Mouse (Mus musculus) stomach, embryonic 14.5 days (tissue): Measurements from ENCODE around the gene Dad1. TPM values are rescaled to one million over a fixed set of nuclear protein-coding genes. Genes with fewer than 3 reads are reported as not detected.

Source experiments
- ATAC-seq: fragments of 200-750 bp; cut with Nextera tagmentation; 2 replicates; pipeline ENCODE4 v1.8.0; 2017; ENCODE audit warnings: low read depth, moderate TSS enrichment; ENCODE audit not compliant: insufficient number of reproducible peaks, insufficient read depth, low FRiP score
- H3K27ac ChIP-seq: fragments of 300-500 bp; sonication (generic); 2 replicates; pipeline ENCODE4 v1.5.1; 2014; ENCODE audit warnings: mild to moderate bottlenecking, low read length, moderate library complexity, mixed read lengths
- H3K27me3 ChIP-seq: fragments of 300-500 bp; sonication (generic); 2 replicates; pipeline ENCODE4 v1.6.1; 2014; ENCODE audit warnings: low read length, control low read depth, mixed read lengths; ENCODE audit not compliant: control insufficient read depth, insufficient read depth
- H3K36me3 ChIP-seq: fragments of 300-500 bp; sonication (generic); 2 replicates; pipeline ENCODE4 v1.6.1; 2014; ENCODE audit warnings: mild to moderate bottlenecking, control low read depth, low read length, moderate library complexity, mixed read lengths; ENCODE audit not compliant: control insufficient read depth, insufficient read depth
- H3K4me1 ChIP-seq: fragments of 300-500 bp; sonication (generic); 2 replicates; pipeline ENCODE4 v1.6.1; 2014; ENCODE audit warnings: low read length, control low read depth, mixed read lengths; ENCODE audit not compliant: control insufficient read depth, insufficient read depth
- H3K4me2 ChIP-seq: fragments of 300-500 bp; sonication (generic); replicated peaks from 2 replicates; pipeline ENCODE4 v1.6.1; 2014; ENCODE audit warnings: low read depth, low read length, control low read depth
- H3K4me3 ChIP-seq: fragments of 300-500 bp; sonication (generic); 2 replicates; pipeline ENCODE4 v1.5.1; 2014; ENCODE audit warnings: low read depth, low read length, control low read depth
- H3K9ac ChIP-seq: fragments of 300-500 bp; sonication (generic); replicated peaks from 2 replicates; pipeline ENCODE4 v1.6.1; 2014; ENCODE audit warnings: low read depth, mild to moderate bottlenecking, control low read depth, low read length, moderate library complexity, mixed read lengths
- H3K9me3 ChIP-seq: fragments of 300-500 bp; sonication (generic); 2 replicates; pipeline ENCODE4 v1.6.1; 2016; ENCODE audit warnings: low read depth, low read length, control low read depth; ENCODE audit not compliant: control insufficient read depth
- WGBS: fragments of 180-500 bp; shearing (Covaris S2); extraction: QIAGEN DNeasy Blood & Tissue Kit; methylation state at CpG from one replicate; pipeline ENCODE4 v1.1.7; 2014; 5-methylcytosine and 5-hydroxymethylcytosine counted together
- polyA plus RNA-seq: library from polyadenylated mRNA; unstranded; fragments of >200 nt; fragmentation: Nextera tagmentation; extraction: Ambion mirVana; gene quantifications from 2 replicates; pipeline ENCODE4 v1.2.1, GENCODE M21; 2014

The Dad1 gene
- polyA plus RNA-seq, 1 experiment from 2014 or later = 406 TPM

DNA sequence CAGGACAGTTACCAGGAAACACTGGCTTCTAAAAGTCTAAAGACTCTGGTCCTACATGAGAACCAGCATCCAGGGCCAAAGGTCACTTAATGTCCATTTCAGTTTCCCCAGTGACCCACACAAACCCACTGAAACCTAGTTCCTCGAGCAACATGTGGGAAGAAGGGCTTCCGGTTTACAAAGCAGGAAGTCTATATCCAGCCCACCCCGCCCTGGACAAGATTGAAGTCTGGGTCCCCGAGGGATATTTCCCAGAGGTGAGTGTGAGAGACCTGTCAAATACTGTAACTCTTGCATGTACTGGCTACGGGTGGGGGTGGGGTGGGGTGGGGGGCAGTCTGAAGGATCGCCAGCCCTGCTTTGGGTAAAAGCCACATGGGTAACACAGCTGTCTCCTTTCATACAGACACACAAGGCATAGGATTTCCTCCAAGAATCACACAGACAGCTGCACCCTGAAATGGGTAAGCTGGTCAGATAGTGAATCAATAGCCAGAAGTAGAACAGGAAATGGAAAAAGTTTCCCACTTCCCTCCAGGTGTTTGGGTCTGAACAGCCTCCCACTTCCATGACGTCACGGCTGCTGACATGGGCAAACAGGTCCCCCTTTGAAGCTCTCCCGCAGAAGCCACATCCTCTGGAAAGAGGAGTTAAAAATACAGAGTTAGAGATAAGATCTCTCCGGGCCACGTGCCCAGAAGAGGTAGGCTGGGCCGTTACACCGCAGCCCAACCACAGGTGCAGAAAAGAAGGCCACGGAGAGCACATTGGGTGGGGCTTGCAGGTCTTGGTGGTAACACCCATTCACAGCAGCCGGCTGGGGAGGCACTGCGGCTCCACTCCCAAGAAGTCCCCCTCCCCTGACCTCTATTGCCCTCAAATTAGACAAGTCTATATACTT is 26.7 kb downstream of the Dad1 start:
- Histone ChIP-seq H3K36me3 (no peaks in the 10 kb centered on the region), H3K27ac (no peak overlapping the region; the same call in 1 of the 2 replicates), H3K4me2 (peak overlapping the region; percentile 42), H3K27me3 (no peaks in the 10 kb centered on the region), H3K4me3 (no peak overlapping the region), H3K9me3 (no peaks in the 10 kb centered on the region), H3K9ac (no peak overlapping the region), H3K4me1 (peaks cover 15% of the 10 kb centered on the region)
- 25% methylated on average over 16 of the region's 16 CpGs for WGBS
- peak; percentile 72; the same call in 1 of the 2 replicates for ATAC-seq

DNA sequence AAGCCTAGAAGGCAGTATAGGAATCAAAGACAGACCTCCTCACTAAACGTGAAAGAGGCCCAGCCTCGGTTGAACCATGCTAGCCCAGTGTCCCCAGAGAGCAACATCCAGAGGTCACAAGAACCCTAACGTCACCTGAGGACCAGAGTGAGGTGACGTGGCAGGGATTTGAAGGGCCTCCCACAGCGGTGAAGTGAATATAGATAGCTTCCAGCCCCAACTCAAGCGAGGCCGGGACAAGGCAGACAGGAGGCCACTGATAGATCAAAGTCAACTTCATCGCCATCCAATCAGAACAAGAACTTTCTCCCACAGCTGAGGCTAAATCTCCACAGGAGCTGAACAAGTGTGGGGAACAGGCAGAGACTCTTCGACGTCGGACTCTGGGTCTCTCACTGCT is 28.2 kb downstream of the Dad1 start:
- H3K4me1 ChIP-seq = peaks cover 15% of the 10 kb centered on the region
- H3K9ac ChIP-seq = no peak overlapping the region
- H3K4me2 ChIP-seq = no peak overlapping the region
- ATAC-seq = no peak
- WGBS = 86% methylated on average over 11 of the region's 11 CpGs
- no peak overlapping the region for H3K4me3 ChIP-seq
- no peaks in the 10 kb centered on the region for H3K9me3 ChIP-seq
- H3K27me3 ChIP-seq = no peaks in the 10 kb centered on the region
- no peaks in the 10 kb centered on the region for H3K36me3 ChIP-seq
- no peak overlapping the region for H3K27ac ChIP-seq

DNA sequence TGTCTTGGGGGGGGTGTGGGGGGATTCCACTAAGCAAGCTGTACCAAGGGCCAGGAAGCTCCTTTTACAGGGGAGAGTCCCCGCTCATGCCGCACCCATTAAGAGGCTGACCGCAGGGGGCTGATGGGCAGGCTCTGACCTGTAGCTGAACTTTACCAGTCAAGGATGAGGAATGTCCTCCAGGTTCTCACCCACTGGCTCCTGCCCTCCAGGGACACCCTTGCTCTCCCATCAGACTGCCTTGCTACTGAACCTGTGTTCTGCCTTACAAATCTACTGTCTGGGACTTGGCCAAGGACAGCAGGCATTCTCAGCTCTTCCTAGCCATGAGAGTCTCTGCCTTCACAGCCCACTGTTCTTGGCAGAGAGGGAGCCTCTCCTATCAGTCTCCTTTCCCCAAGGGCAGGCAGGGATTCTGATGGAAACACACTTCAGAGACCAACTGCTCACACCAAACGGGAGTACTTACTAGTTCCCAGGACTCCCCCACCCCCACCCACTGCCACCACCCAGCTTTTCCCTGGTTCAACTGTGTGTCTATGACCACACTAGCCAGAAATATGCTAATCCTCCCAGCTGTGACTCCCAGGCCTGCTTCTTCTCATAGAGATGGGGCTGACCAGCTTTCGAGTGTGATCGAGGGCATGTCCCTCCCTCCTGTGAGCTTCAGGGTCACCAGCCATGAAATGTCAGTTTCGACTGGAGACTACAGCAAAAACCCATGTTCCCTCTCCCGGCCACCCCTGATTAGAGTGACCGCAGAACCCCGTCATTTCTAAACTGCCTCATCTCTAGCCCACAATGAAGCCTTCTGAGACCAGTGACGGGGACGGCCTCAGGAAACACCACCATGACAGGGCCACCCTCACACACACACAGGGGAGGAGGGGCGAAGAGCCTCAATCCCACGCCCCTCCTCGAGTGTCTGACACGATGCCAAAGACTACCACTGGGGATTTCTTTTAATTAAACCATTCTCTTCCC is 29.1 kb downstream of the Dad1 start:
- Histone ChIP-seq H3K9ac (no peak overlapping the region), H3K4me2 (no peak overlapping the region), H3K27me3 (no peaks in the 10 kb centered on the region), H3K27ac (no peak overlapping the region), H3K36me3 (no peaks in the 10 kb centered on the region), H3K4me3 (no peak overlapping the region), H3K4me1 (peaks cover 15% of the 10 kb centered on the region), H3K9me3 (no peaks in the 10 kb centered on the region)
- WGBS = 47% methylated on average over 16 of the region's 16 CpGs
- ATAC-seq = no peak

DNA sequence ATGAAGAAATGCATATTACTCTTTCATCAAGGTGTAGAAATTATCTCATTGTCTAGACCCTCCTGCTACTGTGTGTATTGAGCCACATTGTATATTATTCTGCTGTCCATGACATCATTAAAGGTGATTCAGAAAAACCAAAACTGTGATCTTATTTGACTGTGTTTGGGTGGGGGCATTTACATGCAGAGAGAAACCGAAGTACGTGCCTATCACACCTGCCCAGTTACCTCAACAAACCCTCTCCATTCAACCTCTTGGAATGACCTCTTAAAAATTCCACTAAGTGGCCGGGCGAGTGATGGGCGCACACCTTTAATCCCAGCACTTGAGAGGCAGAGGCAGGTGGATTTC is 29.9 kb downstream of the Dad1 start:
- no peak overlapping the region for H3K27ac ChIP-seq
- WGBS = 77% methylated on average over 5 of the region's 5 CpGs
- no peak overlapping the region for H3K9ac ChIP-seq
- H3K4me3 ChIP-seq = no peak overlapping the region
- no peaks in the 10 kb centered on the region for H3K27me3 ChIP-seq
- peaks cover 15% of the 10 kb centered on the region for H3K4me1 ChIP-seq
- no peaks in the 10 kb centered on the region for H3K36me3 ChIP-seq
- H3K9me3 ChIP-seq = no peaks in the 10 kb centered on the region
- no peak for ATAC-seq
- no peak overlapping the region for H3K4me2 ChIP-seq

DNA sequence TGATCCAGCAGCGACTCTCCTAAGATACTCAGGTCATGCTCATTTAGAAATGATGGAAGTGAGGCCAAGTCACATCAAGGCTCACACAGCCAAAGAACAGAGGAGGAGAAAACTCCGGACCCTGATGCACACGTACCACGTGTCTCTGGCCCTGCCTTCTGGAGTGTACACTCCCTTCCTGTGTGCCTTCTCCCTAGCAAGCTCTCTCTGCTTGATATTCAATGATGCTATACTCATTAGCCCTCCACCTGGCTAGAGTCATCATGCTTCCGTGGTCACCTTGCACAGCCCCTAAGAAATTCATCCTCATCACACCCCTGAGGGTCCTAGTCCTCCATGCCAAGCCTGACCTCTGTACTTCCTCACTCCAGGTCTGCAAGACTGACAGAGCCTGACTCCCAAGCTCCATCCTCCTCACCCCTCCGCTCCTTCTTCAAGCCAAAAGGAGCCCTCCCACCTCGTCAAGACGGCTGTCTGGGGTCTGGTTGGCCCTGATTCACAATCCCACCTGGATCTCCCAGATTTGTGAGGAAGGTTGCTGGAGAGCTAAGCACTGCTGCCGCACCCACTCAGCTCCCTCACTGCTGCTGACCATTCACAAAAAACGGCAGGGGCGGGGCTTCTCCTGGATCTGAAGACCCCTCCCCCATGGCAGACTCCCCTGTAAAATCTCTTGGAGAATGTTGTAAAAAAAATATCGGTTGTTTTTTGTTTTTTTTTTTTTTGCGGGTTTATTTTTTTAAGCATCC is 30.4 kb downstream of the Dad1 start:
- Histone ChIP-seq H3K36me3 (no peaks in the 10 kb centered on the region), H3K27ac (no peak overlapping the region), H3K4me1 (peaks cover 20% of the 10 kb centered on the region), H3K27me3 (no peaks in the 10 kb centered on the region), H3K9me3 (no peaks in the 10 kb centered on the region), H3K4me2 (no peak overlapping the region), H3K9ac (no peak overlapping the region), H3K4me3 (no peak overlapping the region)
- ATAC-seq = no peak
- WGBS = 47% methylated on average over 13 of the region's 13 CpGs

DNA sequence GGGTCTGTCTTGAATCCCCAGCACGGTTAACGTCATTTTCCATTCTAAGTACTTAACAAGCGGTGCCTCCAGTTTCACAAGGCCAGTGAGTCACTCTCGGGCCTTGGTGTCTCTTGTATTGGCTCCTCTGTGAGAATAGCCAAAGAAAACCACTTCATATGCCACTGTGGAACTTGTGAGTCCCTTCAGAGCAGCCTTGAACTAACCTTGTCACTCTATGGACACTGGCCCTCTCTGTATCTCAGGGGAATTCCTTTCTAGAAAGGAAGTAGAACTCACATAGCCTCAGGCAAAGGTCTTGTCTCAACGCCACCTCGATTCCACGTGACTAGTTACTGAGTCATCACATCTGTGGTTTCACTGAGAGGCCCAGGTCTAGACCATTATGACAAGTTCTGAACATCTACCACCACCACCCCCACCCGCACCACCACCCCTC is 31.6 kb downstream of the Dad1 start:
- H3K9me3 ChIP-seq = no peaks in the 10 kb centered on the region
- WGBS = 89% methylated on average over 8 of the region's 8 CpGs
- H3K36me3 ChIP-seq = no peaks in the 10 kb centered on the region
- H3K4me2 ChIP-seq = no peak overlapping the region
- H3K27me3 ChIP-seq = no peaks in the 10 kb centered on the region
- no peak overlapping the region for H3K4me3 ChIP-seq
- ATAC-seq = no peak
- H3K4me1 ChIP-seq = peaks cover 17% of the 10 kb centered on the region
- H3K9ac ChIP-seq = no peak overlapping the region
- H3K27ac ChIP-seq = no peak overlapping the region

DNA sequence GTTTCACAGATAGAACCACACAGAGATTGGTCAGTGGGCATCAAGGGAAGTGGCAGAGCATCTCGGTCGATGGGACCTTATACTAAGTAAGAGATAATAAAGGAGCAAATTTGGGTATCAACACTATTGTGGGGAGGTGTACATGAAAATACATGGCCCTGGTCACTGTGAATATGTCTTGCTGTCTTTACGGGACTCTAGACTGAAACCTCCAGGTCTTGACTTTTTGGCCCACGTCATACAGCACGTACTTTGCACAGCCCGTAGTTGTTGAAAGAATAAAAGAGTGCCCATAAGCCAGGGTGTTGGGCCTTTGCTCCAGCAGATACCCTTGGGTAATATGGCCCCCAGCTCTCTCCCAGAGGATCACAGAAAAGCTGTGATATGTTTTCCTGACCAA is 32.3 kb downstream of the Dad1 start:
- Histone ChIP-seq H3K9me3 (no peaks in the 10 kb centered on the region), H3K4me3 (no peak overlapping the region), H3K27me3 (no peaks in the 10 kb centered on the region), H3K4me1 (peaks cover 12% of the 10 kb centered on the region), H3K4me2 (no peak overlapping the region), H3K27ac (no peak overlapping the region), H3K36me3 (no peaks in the 10 kb centered on the region), H3K9ac (no peak overlapping the region)
- WGBS = 94% methylated on average over 6 of the region's 6 CpGs
- no peak for ATAC-seq
